Mouse (Mus musculus) kidney, postnatal 14 days (tissue): ENCODE data around the gene Afdn.
"Not testable (repeated sequence)": the region's sequence is repeated elsewhere in the genome, so short reads cannot be mapped to it uniquely, and the experiment has no call there.

Source experiments
- DNase-seq: peaks from one replicate; pipeline ENCODE4 v3.0.0; 2022; ENCODE audit warnings: mixed read lengths

The Afdn gene

GRCm38 (mm10) chr17:13889818-13890434 lies 129.6 kb downstream of the Afdn start:
- DNase-seq, result no peak

GRCm38 (mm10) chr17:13890932-13891331 lies 130.6 kb downstream of the Afdn start:
- no peak for DNase-seq

- no peak for DNase-seq
Observed at GRCm38 (mm10) chr17:13898838-13899237, 138.5 kb downstream of the Afdn start.

GRCm38 (mm10) chr17:13899241-13899640 lies 138.9 kb downstream of the Afdn start:
- DNase-seq, result no peak

GRCm38 (mm10) chr17:13903793-13904192 lies 143.5 kb downstream of the Afdn start:
- no peak for DNase-seq

GRCm38 (mm10) chr17:13907082-13907481 lies 146.7 kb downstream of the Afdn start:
- no peak for DNase-seq

GRCm38 (mm10) chr17:13907681-13908080 lies 147.3 kb downstream of the Afdn start:
- no peak for DNase-seq

GRCm38 (mm10) chr17:13913951-13914350 lies 153.6 kb downstream of the Afdn start:
- no peak for DNase-seq

- peak; percentile 79 for DNase-seq
Observed at GRCm38 (mm10) chr17:13914531-13914930, 154.2 kb downstream of the Afdn start.

GRCm38 (mm10) chr17:13920771-13921170 lies 160.4 kb downstream of the Afdn start:
- DNase-seq, result peak; percentile 40

- no peak for DNase-seq
Observed at GRCm38 (mm10) chr17:13923418-13923817, 163.1 kb downstream of the Afdn start.

- DNase-seq, result no peak
Observed at GRCm38 (mm10) chr17:13924588-13924987, 164.2 kb downstream of the Afdn start.

GRCm38 (mm10) chr17:13925931-13926330 lies 165.6 kb downstream of the Afdn start:
- DNase-seq, result no peak

- no peak for DNase-seq
Observed at GRCm38 (mm10) chr17:13930421-13930820, 170.1 kb downstream of the Afdn start.

- not testable (repeated sequence) for DNase-seq
Observed at GRCm38 (mm10) chr17:13935364-13935763, 175.0 kb downstream of the Afdn start.

- no peak for DNase-seq
Observed at GRCm38 (mm10) chr17:13937787-13938186, 177.4 kb downstream of the Afdn start.

GRCm38 (mm10) chr17:13938652-13939051 lies 178.3 kb downstream of the Afdn start:
- DNase-seq, result peak; percentile 55

GRCm38 (mm10) chr17:13939231-13939630 lies 178.9 kb downstream of the Afdn start:
- not testable (repeated sequence) for DNase-seq

GRCm38 (mm10) chr17:13940487-13940886 lies 180.1 kb downstream of the Afdn start:
- DNase-seq, result no peak

- not testable (repeated sequence) for DNase-seq
Observed at GRCm38 (mm10) chr17:13948073-13948472, 187.7 kb downstream of the Afdn start, which contains the start of gene Gm7168. Gm7168 (plus strand) TSS chr17:13948373.

- DNase-seq, result not testable (repeated sequence)
Observed at GRCm38 (mm10) chr17:13951570-13951969, 191.2 kb downstream of the Afdn start.
